11 mouse cellular contexts compared by ENCODE assay signal in the genomic region with DNA sequence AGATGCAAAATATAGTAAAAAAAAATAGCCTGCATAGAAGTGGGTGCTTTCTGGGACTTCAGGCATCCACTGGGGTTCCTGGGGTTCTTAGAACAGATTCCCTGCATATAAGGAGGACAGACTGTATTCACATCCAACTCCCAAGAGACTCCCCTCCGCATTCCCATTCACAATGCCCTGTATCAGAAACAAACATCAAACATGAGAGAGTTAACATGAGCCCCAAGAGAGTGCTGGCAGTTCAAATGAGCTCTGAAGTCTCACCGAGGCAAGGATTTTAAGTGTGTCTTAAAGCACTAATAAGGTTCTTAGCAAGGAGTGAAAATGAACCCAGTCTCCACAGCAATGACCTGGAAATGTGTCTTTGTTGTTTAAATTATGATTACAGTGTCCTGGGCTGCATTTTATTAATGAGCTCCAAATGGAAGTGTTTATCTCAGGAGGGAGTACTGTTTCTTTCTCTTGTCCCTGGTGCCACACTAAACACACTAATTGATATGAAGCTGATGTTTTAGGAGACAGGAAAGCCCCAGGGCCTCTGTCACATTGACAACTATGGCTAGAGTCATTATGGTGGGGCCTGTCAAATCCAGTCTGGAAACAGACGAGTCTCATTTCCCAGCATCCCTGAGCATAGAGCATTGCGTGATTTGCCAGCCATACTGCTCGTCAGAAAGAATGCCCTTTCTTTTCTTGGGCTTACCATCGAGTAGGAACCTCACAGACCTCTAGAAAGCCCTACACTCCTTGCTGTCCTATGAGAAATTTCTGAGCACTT.
"Had no signal": no experiment of that assay in that cellular context is flagged by ENCODE, and none has a peak within 500 bp of the region (broad histone marks: within the 10 kb centered on the region; RNA-seq: fewer than 3 reads in every experiment).

No protein-coding gene starts in this region.

- H3K4me1 ChIP-seq: kidney, embryonic 15.5 days; limb, embryonic 13.5 days; neural tube, embryonic 12.5 days had no signal

- DNase-seq: kidney, adult 2 months; kidney, postnatal 14 days; lung, adult 18-20 months; spleen, adult 18-20 months; thymus, adult 18-20 months had no signal

- H3K36me3 ChIP-seq: kidney, embryonic 15.5 days; limb, embryonic 13.5 days; neural tube, embryonic 12.5 days had no signal

- H3K4me2 ChIP-seq: kidney, embryonic 15.5 days; limb, embryonic 13.5 days; neural tube, embryonic 12.5 days had no signal

- H3K4me3 ChIP-seq: kidney, embryonic 15.5 days; limb, embryonic 13.5 days; myocyte; neural tube, embryonic 12.5 days had no signal

- H3K9ac ChIP-seq: kidney, embryonic 15.5 days; limb, embryonic 13.5 days; liver, embryonic 14.5 days; neural tube, embryonic 12.5 days had no signal

- H3K9me3 ChIP-seq: kidney, embryonic 15.5 days; limb, embryonic 13.5 days; neural tube, embryonic 12.5 days had no signal

- ATAC-seq: intestine, embryonic 16.5 days had no signal

- H3K27me3 ChIP-seq: kidney, embryonic 15.5 days; limb, embryonic 13.5 days; neural tube, embryonic 12.5 days had no signal

- H3K27ac ChIP-seq: kidney, embryonic 15.5 days; limb, embryonic 13.5 days; liver, embryonic 14.5 days; neural tube, embryonic 12.5 days had no signal
